Mouse (Mus musculus) kidney, adult 18-20 months (tissue): Measurements from ENCODE around the gene Mgat5b.
"Not testable (repeated sequence)": the region's sequence is repeated elsewhere in the genome, so short reads cannot be mapped to it uniquely, and the experiment has no call there.

Experiments
- DNase-seq: peaks from one replicate; pipeline ENCODE4 v3.0.0; 2021

Gene Mgat5b

GRCm38 (mm10) chr11:116918323-116919185 is at the start of gene Mgat5b:
Mgat5b (plus strand) TSS chr11:116918863.
- DNase-seq, result peak; percentile 85

- DNase-seq, result no peak
Measured at GRCm38 (mm10) chr11:116869223-116869622, 49.4 kb upstream of the Mgat5b start.

- DNase-seq, result no peak
Measured at GRCm38 (mm10) chr11:116869641-116870040, 49.0 kb upstream of the Mgat5b start.

GRCm38 (mm10) chr11:116871538-116871937 is 47.1 kb upstream of the Mgat5b start:
- no peak for DNase-seq

- DNase-seq, result no peak
Measured at GRCm38 (mm10) chr11:116873987-116874386, 44.7 kb upstream of the Mgat5b start.

GRCm38 (mm10) chr11:116878454-116878853 is 40.2 kb upstream of the Mgat5b start:
- DNase-seq, result peak; percentile 14

GRCm38 (mm10) chr11:116880839-116881238 is 37.8 kb upstream of the Mgat5b start:
- no peak for DNase-seq

- no peak for DNase-seq
Measured at GRCm38 (mm10) chr11:116881440-116881839, 37.2 kb upstream of the Mgat5b start.

- no peak for DNase-seq
Measured at GRCm38 (mm10) chr11:116882446-116882845, 36.2 kb upstream of the Mgat5b start.

GRCm38 (mm10) chr11:116884061-116884460 is 34.6 kb upstream of the Mgat5b start:
- no peak for DNase-seq

GRCm38 (mm10) chr11:116885275-116886151 is 33.1 kb upstream of the Mgat5b start:
- peak; percentile 85 for DNase-seq

GRCm38 (mm10) chr11:116887136-116887535 is 31.5 kb upstream of the Mgat5b start:
- no peak for DNase-seq

- DNase-seq, result no peak
Measured at GRCm38 (mm10) chr11:116893532-116894442, 24.9 kb upstream of the Mgat5b start.

- no peak for DNase-seq
Measured at GRCm38 (mm10) chr11:116895402-116895801, 23.3 kb upstream of the Mgat5b start.

GRCm38 (mm10) chr11:116899247-116899646 is 19.4 kb upstream of the Mgat5b start:
- DNase-seq, result no peak

- not testable (repeated sequence) for DNase-seq
Measured at GRCm38 (mm10) chr11:116902588-116902987, 16.1 kb upstream of the Mgat5b start.

GRCm38 (mm10) chr11:116905741-116906456 is 12.8 kb upstream of the Mgat5b start:
- peak; percentile 28 for DNase-seq

- DNase-seq, result no peak
Measured at GRCm38 (mm10) chr11:116913573-116913972, 5.1 kb upstream of the Mgat5b start.

- DNase-seq, result no peak
Measured at GRCm38 (mm10) chr11:116914267-116914885, 4.3 kb upstream of the Mgat5b start.

- no peak for DNase-seq
Measured at GRCm38 (mm10) chr11:116915241-116915640, 3.4 kb upstream of the Mgat5b start.

- DNase-seq, result no peak
Measured at GRCm38 (mm10) chr11:116917361-116917760, 1.3 kb upstream of the Mgat5b start.
